Mouse (Mus musculus): ENCODE results near the gene Rgsl1.
A peak's percentile ranks its signal among the peaks of the same experiment; 100 is the strongest.

DNA sequence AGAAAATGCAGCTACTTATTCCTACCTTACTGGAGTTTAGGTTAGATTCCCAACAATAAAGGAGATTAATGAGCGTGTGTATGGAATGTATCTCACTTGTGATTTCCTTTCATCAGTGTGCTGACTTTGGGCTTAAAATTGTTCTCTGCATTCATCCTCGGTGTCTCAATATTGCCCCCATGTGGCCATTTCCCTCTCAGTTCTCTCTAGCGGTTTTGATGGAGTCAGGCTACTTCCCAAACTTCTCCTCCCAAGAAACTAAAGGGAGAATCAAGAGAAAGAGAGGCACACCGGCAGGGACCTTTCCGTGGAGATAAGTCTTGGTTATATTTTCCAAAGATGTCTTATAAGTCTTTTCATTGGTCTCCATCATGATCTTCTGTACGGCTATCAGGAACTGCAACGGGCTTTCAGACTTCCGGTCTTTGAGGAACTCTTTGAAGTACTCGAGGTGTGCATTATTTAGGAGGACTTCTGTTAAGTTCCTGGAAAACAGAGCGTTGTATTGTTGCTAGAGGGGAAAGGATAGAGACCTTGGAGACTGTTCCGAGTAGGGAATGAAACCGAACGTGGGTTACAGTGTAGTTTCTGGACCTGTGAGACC is 36.5 kb downstream of the Rgsl1 start:
- TF ChIP-seq CTCF (IDR thresholded peaks at IDR 0.05; ENCODE audit: low read depth) (peak; percentile 91), EP300 (optimal IDR thresholded peaks at IDR 0.05) (no peak)

All from stomach, postnatal 0 days (tissue).